Mouse (Mus musculus) adipose tissue, adult 10 weeks (tissue): ENCODE results near the gene Ifnz. TPM values are rescaled to one million over a fixed set of nuclear protein-coding genes. Genes with fewer than 3 reads are reported as not detected.

ENCODE experiments used
- polyA plus RNA-seq: library from polyadenylated mRNA; stranded (reverse); fragments of 350-450 nt; fragmentation: Illumina TruSeq; extraction: RNeasy Lipid Tissue Mini Kit (QIAGEN cat#74804); gene quantifications from one replicate; pipeline ENCODE4 v1.2.3, GENCODE M21; 2014; ENCODE audit warnings: low read depth, low replicate concordance

Ifnz gene
- not detected for polyA plus RNA-seq

GRCm38 (mm10) chr4:88781831-88782230 lies at the start of gene Ifnz:
Gene Ifnz (plus strand): TSS chr4:88782131.

GRCm38 (mm10) chr4:88754818-88755340 lies 27.1 kb upstream of the Ifnz start, which contains the start of gene Gm13271:
Gene Gm13271 (plus strand): TSS chr4:88754868.

DNA sequence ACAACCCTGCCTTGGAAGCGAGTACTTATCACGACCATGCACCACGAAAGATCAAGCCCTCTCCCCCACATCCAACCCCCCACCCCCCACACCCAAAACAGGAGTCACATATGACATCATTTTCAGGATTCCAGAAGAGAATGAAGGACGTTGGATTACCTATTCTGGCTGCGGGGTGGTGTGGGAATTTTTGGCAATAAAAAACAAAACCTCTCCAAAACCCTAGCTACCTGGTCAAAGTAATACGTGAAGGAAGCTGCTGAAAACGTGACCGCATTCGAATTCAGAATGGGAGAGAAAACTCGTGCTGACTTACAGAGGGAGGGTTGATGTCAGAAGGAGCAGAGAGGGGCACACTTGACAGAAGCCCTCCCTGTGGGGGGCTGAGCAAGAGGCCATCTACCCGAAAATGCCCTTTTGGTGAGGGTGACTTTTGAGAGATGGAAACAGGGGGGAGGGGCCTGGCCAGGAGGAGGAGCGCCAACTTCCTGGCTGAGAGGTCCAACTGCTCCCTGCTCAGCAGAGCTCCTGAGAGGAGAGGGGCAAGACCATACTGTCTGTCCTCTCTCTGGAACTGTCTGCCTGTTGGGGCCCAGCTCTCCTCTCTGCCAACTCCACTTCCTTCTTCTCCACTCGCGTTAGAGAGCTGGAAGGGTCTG lies 22.2 kb upstream of the Ifnz start, which contains the start of gene Gm13283:
TSS of gene Gm13283 (plus strand) at position 510 of the 659 bp plus-strand sequence.

DNA sequence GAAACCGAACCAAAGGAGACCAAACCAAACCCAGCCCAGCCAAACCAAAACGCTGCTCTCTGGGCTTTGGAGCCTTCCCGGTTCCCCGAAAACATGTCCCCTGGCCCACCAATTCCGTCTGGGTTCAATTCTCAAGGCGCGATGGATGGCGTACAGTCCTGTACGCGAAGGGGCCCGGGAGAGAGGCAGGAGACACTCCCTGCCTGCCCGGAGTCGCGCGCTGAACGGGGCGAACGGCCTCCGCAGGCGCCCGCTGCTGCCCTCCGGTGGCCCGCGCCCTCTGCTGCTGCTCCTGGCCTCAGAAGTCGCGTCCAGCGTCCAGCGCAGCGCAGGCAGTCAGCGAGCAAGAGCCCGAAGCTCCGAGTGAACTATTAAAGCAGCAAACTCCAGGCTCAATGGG lies 8.4 kb upstream of the Ifnz start, which contains the start of gene Gm13290:
TSS of gene Gm13290 (plus strand) at position 301 of the 400 bp plus-strand sequence.

GRCm38 (mm10) chr4:88776622-88777021 lies 5.3 kb upstream of the Ifnz start, which contains the start of gene Gm13289:
Gene Gm13289 (plus strand): TSS chr4:88776922.

DNA sequence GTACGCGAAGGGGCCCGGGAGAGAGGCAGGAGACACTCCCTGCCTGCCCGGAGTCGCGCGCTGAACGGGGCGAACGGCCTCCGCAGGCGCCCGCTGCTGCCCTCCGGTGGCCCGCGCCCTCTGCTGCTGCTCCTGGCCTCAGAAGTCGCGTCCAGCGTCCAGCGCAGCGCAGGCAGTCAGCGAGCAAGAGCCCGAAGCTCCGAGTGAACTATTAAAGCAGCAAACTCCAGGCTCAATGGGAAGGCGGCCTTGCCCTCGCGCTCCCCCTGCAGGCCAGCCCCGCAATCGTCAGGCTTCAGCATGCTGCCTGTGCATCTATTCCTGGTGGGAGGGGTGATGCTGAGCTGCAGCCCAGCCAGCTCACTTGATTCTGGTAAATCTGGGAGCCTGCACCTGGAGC lies 2.4 kb upstream of the Ifnz start, which contains the start of gene Gm13272:
TSS of gene Gm13272 (plus strand) at position 301 of the 400 bp plus-strand sequence.

DNA sequence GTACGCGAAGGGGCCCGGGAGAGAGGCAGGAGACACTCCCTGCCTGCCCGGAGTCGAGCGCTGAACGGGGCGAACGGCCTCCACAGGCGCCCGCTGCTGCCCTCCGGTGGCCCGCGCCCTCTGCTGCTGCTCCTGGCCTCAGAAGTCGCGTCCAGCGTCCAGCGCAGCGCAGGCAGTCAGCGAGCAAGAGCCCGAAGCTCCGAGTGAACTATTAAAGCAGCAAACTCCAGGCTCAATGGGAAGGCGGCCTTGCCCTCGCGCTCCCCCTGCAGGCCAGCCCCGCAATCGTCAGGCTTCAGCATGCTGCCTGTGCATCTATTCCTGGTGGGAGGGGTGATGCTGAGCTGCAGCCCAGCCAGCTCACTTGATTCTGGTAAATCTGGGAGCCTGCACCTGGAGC lies 3.5 kb downstream of the Ifnz start, which contains the start of gene Gm13276:
TSS of gene Gm13276 (plus strand) at position 301 of the 400 bp plus-strand sequence.

GRCm38 (mm10) chr4:88788402-88788801 lies 6.5 kb downstream of the Ifnz start, which contains the start of gene Gm13277:
Gene Gm13277 (plus strand): TSS chr4:88788632.

DNA sequence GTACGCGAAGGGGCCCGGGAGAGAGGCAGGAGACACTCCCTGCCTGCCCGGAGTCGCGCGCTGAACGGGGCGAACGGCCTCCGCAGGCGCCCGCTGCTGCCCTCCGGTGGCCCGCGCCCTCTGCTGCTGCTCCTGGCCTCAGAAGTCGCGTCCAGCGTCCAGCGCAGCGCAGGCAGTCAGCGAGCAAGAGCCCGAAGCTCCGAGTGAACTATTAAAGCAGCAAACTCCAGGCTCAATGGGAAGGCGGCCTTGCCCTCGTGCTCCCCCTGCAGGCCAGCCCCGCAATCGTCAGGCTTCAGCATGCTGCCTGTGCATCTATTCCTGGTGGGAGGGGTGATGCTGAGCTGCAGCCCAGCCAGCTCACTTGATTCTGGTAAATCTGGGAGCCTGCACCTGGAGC lies 9.3 kb downstream of the Ifnz start, which contains the start of gene Gm13278:
TSS of gene Gm13278 (plus strand) at position 301 of the 400 bp plus-strand sequence.

DNA sequence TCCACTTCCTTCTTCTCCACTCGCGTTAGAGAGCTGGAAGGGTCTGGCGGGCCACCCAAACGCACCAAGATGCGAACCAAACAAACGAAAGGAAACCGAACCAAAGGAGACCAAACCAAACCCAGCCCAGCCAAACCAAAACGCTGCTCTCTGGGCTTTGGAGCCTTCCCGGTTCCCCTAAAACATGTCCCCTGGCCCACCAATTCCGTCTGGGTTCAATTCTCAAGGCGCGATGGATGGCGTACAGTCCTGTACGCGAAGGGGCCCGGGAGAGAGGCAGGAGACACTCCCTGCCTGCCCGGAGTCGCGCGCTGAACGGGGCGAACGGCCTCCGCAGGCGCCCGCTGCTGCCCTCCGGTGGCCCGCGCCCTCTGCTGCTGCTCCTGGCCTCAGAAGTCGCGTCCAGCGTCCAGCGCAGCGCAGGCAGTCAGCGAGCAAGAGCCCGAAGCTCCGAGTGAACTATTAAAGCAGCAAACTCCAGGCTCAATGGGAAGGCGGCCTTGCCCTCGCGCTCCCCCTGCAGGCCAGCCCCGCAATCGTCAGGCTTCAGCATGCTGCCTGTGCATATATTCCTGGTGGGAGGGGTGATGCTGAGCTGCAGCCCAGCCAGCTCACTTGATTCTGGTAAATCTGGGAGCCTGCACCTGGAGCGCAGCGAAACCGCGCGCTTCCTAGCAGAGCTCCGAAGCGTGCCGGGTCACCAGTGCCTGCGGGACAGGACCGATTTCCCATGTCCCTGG lies 12.2 kb downstream of the Ifnz start, which contains the start of gene Gm13275:
TSS of gene Gm13275 (plus strand) at position 552 of the 740 bp plus-strand sequence.

DNA sequence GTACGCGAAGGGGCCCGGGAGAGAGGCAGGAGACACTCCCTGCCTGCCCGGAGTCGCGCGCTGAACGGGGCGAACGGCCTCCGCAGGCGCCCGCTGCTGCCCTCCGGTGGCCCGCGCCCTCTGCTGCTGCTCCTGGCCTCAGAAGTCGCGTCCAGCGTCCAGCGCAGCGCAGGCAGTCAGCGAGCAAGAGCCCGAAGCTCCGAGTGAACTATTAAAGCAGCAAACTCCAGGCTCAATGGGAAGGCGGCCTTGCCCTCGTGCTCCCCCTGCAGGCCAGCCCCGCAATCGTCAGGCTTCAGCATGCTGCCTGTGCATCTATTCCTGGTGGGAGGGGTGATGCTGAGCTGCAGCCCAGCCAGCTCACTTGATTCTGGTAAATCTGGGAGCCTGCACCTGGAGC lies 15.2 kb downstream of the Ifnz start, which contains the start of gene Gm13279:
TSS of gene Gm13279 (plus strand) at position 301 of the 400 bp plus-strand sequence.

DNA sequence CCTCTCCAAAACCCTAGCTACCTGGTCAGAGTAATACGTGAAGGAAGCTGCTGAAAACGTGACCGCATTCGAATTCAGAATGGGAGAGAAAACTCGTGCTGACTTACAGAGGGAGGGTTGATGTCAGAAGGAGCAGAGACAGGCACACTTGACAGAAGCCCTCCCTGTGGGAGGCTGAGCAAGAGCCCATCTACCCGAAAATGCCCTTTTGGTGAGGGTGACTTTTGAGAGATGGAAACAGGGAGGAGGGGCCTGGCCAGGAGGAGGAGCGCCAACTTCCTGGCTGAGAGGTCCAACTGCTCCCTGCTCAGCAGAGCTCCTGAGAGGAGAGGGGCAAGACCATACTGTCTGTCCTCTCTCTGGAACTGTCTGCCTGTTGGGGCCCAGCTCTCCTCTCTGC lies 17.4 kb downstream of the Ifnz start, which contains the start of gene Gm13285:
TSS of gene Gm13285 (plus strand) at position 301 of the 400 bp plus-strand sequence.

DNA sequence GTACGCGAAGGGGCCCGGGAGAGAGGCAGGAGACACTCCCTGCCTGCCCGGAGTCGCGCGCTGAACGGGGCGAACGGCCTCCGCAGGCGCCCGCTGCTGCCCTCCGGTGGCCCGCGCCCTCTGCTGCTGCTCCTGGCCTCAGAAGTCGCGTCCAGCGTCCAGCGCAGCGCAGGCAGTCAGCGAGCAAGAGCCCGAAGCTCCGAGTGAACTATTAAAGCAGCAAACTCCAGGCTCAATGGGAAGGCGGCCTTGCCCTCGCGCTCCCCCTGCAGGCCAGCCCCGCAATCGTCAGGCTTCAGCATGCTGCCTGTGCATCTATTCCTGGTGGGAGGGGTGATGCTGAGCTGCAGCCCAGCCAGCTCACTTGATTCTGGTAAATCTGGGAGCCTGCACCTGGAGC lies 21.0 kb downstream of the Ifnz start, which contains the start of gene Gm13287:
TSS of gene Gm13287 (plus strand) at position 301 of the 400 bp plus-strand sequence.

GRCm38 (mm10) chr4:88805231-88805630 lies 23.3 kb downstream of the Ifnz start, which contains the start of gene Gm13288:
Gene Gm13288 (plus strand): TSS chr4:88805531.

GRCm38 (mm10) chr4:88815928-88816327 lies 34.0 kb downstream of the Ifnz start, which contains the start of gene Ifna7:
Gene Ifna7 (plus strand): TSS chr4:88816228.

DNA sequence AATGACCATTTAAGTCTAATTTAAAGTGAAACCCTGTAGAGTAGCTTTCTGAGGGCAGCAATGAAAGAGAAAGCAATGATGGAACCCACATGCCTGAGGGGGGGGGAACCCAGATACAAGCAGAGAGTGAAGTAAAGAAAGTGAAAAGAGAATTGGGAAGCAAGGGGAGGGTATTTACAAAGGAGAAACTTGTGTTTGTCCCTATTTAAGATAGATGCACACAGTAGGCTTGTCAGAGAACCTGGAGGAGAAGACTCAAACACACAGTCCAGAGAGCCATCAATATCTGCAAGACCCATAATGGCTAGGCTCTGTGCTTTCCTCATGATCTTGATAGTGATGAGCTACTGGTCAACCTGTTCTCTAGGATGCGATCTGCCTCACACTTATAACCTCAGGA lies 37.7 kb downstream of the Ifnz start, which contains the start of gene Ifna11:
TSS of gene Ifna11 (plus strand) at position 301 of the 400 bp plus-strand sequence.

DNA sequence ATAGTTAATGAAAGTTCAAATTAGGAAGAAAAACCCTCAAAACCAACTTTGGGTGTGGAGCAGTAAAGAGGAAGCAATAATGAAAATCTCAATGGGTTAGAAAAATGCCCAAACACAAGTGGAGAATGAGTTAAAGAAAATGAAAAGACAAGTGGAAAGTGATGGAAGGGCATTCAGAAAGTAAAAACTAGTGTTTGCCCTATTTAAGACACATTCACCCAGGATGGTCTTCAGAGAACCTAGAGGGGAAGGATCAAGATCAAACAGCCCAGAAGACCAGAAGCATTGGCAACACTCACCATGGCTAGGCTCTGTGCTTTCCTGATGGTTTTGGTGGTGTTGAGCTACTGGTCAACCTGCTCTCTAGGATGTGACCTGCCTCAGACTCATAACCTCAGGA lies 45.2 kb downstream of the Ifnz start, which contains the start of gene Ifna6:
TSS of gene Ifna6 (plus strand) at position 301 of the 400 bp plus-strand sequence.

Other genes starting within 250 kb of the Ifnz start
- gene Ifna15, start 223.9 kb upstream of the Ifnz start, polyA plus RNA-seq = not detected
- not detected for gene Ifna14, start 210.3 kb upstream of the Ifnz start, polyA plus RNA-seq
- gene Ifna9, start 189.7 kb upstream of the Ifnz start, polyA plus RNA-seq = not detected
- not detected for gene Ifna12, start 178.8 kb upstream of the Ifnz start, polyA plus RNA-seq
- not detected for gene C87499, start 147.7 kb upstream of the Ifnz start, polyA plus RNA-seq
- gene Ifna13, start 137.7 kb upstream of the Ifnz start, polyA plus RNA-seq = not detected
- not detected for gene Ifna16, start 105.2 kb upstream of the Ifnz start, polyA plus RNA-seq
- gene Ifna2, start 98.2 kb upstream of the Ifnz start, polyA plus RNA-seq = not detected
- not detected for gene Ifnab, start 90.8 kb upstream of the Ifnz start, polyA plus RNA-seq
- gene Gm26566, start 60.3 kb upstream of the Ifnz start, polyA plus RNA-seq = 0.62 TPM
- 33.9 TPM for gene Klhl9, start 59.7 kb upstream of the Ifnz start, polyA plus RNA-seq
- not detected for gene Gm13271, start 27.3 kb upstream of the Ifnz start, polyA plus RNA-seq
- not detected for gene Gm13283, start 22.0 kb upstream of the Ifnz start, polyA plus RNA-seq
- gene Gm13290, start 8.3 kb upstream of the Ifnz start, polyA plus RNA-seq = not detected
- gene Gm13289, start 5.2 kb upstream of the Ifnz start, polyA plus RNA-seq = not detected
- gene Gm13272, start 2.3 kb upstream of the Ifnz start, polyA plus RNA-seq = not detected
- gene Gm13276, start 3.6 kb downstream of the Ifnz start, polyA plus RNA-seq = not detected
- not detected for gene Gm13277, start 6.5 kb downstream of the Ifnz start, polyA plus RNA-seq
- not detected for gene Gm13278, start 9.4 kb downstream of the Ifnz start, polyA plus RNA-seq
- not detected for gene Gm13275, start 12.4 kb downstream of the Ifnz start, polyA plus RNA-seq
- gene Gm13279, start 15.3 kb downstream of the Ifnz start, polyA plus RNA-seq = not detected
- gene Gm13285, start 17.5 kb downstream of the Ifnz start, polyA plus RNA-seq = not detected
- not detected for gene Gm13287, start 21.1 kb downstream of the Ifnz start, polyA plus RNA-seq
- not detected for gene Gm13288, start 23.4 kb downstream of the Ifnz start, polyA plus RNA-seq
- gene Ifna7, start 34.1 kb downstream of the Ifnz start, polyA plus RNA-seq = not detected
- gene Ifna11, start 37.8 kb downstream of the Ifnz start, polyA plus RNA-seq = not detected
- gene Ifna6, start 45.3 kb downstream of the Ifnz start, polyA plus RNA-seq = not detected
- gene Ifna5, start 53.4 kb downstream of the Ifnz start, polyA plus RNA-seq = not detected
- not detected for gene Ifna4, start 59.7 kb downstream of the Ifnz start, polyA plus RNA-seq
- gene Ifna1, start 68.0 kb downstream of the Ifnz start, polyA plus RNA-seq = not detected
- gene Ifne, start 98.1 kb downstream of the Ifnz start, polyA plus RNA-seq = not detected